Mouse (Mus musculus) midbrain, embryonic 15.5 days (tissue): ENCODE data around the gene Fgfr2. TPM values are rescaled to one million over a fixed set of nuclear protein-coding genes. Genes with fewer than 3 reads are reported as not detected.

ENCODE experiments used
- ATAC-seq: fragments of 200-750 bp; cut with Nextera tagmentation; replicated peaks from 2 replicates; pipeline ENCODE4 v1.8.0; 2017; ENCODE audit warnings: moderate TSS enrichment
- H3K27ac ChIP-seq: fragments of 300-500 bp; sonication (generic); 2 replicates; pipeline ENCODE4 v1.5.1; 2015; ENCODE audit warnings: mild to moderate bottlenecking, inconsistent platforms
- H3K27me3 ChIP-seq: fragments of 300-500 bp; sonication (generic); replicated peaks from 2 replicates; pipeline ENCODE4 v1.6.1; 2015; ENCODE audit warnings: inconsistent platforms
- H3K36me3 ChIP-seq: fragments of 300-500 bp; sonication (generic); replicated peaks from 2 replicates; pipeline ENCODE4 v1.6.1; 2015; ENCODE audit warnings: inconsistent platforms
- H3K4me1 ChIP-seq: fragments of 300-500 bp; sonication (generic); 2 replicates; pipeline ENCODE4 v1.6.1; 2015; ENCODE audit warnings: inconsistent platforms
- H3K4me2 ChIP-seq: fragments of 300-500 bp; sonication (generic); 2 replicates; pipeline ENCODE4 v1.6.1; 2015; ENCODE audit warnings: inconsistent platforms, mild to moderate bottlenecking, moderate library complexity
- H3K4me3 ChIP-seq: fragments of 300-500 bp; sonication (generic); 2 replicates; pipeline ENCODE4 v1.5.1; 2015; ENCODE audit warnings: mild to moderate bottlenecking, inconsistent platforms
- H3K9ac ChIP-seq: fragments of 300-500 bp; sonication (generic); 2 replicates; pipeline ENCODE4 v1.6.1; 2015; ENCODE audit warnings: mild to moderate bottlenecking, inconsistent platforms
- H3K9me3 ChIP-seq: fragments of 300-500 bp; sonication (generic); 2 replicates; pipeline ENCODE4 v1.6.1; 2016; ENCODE audit warnings: inconsistent platforms
- WGBS: fragments of 180-500 bp; shearing (Covaris S2); methylation state at CpG from one replicate; pipeline ENCODE4 v1.1.7; 2015; ENCODE audit warnings: mixed read lengths; 5-methylcytosine and 5-hydroxymethylcytosine counted together
- polyA plus RNA-seq: library from polyadenylated mRNA; unstranded; fragments of >200 nt; fragmentation: Nextera tagmentation; extraction: Ambion mirVana; gene quantifications from 2 replicates; pipeline ENCODE4 v1.2.1, GENCODE M21; 2015

Gene Fgfr2
- polyA plus RNA-seq, 1 experiment from 2014 or later, result 23.3 TPM

DNA sequence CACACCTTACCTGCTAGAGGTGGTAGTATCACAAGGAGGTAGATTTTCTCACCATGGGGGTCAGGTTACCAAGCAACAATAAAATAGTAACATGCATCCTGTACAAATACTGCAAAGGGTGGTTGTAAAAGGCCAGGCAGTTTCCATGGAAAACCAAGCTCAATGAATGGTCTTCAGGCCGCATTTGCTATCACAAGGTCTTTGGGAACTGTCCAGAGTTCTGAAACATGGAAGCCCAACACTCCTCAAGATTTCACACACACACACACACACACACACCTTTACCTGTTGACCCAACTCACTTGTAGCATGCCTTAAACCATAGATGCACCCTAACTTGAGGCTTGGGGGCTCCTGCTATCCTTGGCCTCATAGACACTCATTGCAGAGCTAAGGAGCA, 1878.2 kb downstream of the Fgfr2 start:
- Histone ChIP-seq H3K9me3 (no peaks in the 10 kb centered on the region), H3K4me2 (no peak overlapping the region), H3K27ac (no peak overlapping the region), H3K4me1 (no peaks in the 10 kb centered on the region), H3K36me3 (no peaks in the 10 kb centered on the region), H3K4me3 (no peak overlapping the region), H3K27me3 (no peaks in the 10 kb centered on the region), H3K9ac (no peak overlapping the region)
- no peak for ATAC-seq
- 22% methylated on average over 1 of the region's 1 CpGs for WGBS

DNA sequence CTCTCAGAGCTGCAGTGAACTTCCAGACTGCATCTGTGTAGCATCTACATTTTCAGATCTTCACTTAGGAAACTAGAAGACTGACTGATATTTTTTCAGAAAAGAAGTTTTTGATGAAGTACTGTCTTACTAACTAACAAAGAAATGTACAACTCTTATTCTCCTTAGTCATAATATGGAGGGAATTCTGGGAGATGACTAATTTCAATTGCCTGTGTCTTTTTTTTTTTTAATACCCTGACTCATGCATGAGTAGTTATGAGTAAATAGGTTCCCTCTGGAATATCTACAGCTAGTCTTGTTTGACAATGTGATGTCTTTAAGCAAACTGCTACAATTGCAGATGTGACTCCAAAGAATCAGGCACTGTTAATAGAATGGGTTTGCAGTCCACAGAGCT, 1887.1 kb downstream of the Fgfr2 start:
- Histone ChIP-seq H3K4me1 (no peaks in the 10 kb centered on the region), H3K27me3 (no peaks in the 10 kb centered on the region), H3K27ac (no peak overlapping the region), H3K4me2 (no peak overlapping the region), H3K36me3 (no peaks in the 10 kb centered on the region), H3K9ac (no peak overlapping the region), H3K4me3 (no peak overlapping the region), H3K9me3 (no peaks in the 10 kb centered on the region)
- no peak for ATAC-seq

DNA sequence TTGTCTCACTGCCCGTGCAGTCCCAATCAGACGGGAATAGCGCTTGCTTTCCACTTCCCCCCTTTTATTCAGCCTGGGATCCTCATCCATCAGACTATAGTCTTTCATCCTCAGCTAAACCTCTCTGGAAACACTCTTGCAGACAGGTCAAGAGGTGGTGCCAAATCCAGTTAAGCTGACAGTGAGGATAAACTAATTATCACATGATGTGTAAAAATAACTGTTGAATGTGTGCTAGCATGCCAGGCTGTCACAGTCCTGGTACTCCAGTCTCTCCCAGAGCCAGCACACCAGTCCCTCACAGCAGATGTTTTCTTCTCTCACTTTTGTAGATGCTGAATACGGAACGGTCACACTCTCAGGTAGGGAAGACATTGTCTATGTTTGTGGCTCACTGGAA, 1900.1 kb downstream of the Fgfr2 start:
- Histone ChIP-seq H3K36me3 (no peaks in the 10 kb centered on the region), H3K4me3 (no peak overlapping the region), H3K4me1 (no peaks in the 10 kb centered on the region), H3K9me3 (no peaks in the 10 kb centered on the region), H3K4me2 (no peak overlapping the region), H3K27me3 (no peaks in the 10 kb centered on the region), H3K27ac (no peak overlapping the region), H3K9ac (no peak overlapping the region)
- WGBS, result 73% methylated on average over 5 of the region's 5 CpGs
- no peak for ATAC-seq

DNA sequence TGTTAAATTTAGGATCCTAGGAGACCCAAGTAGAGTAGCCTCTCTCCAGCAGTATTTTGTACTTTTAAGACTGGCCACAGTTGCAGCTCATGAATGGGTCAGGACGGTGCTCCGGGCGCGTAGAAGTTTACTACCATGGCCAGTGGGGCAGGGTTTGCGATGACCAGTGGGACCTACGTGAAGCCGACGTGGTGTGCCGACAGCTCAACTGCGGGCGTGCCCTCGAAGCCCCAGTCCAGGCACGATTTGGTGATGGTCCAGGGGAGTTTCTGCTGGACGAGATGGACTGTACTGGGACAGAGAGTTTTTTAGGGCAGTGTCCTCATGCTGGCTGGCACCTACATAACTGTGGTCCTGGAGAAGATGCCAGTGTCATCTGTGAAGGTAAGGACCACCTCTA, 1935.2 kb downstream of the Fgfr2 start:
- no peaks in the 10 kb centered on the region for H3K36me3 ChIP-seq
- H3K27me3 ChIP-seq, result no peaks in the 10 kb centered on the region
- H3K9ac ChIP-seq, result no peak overlapping the region
- no peak for ATAC-seq
- 95% methylated on average over 14 of the region's 14 CpGs for WGBS
- no peaks in the 10 kb centered on the region for H3K4me1 ChIP-seq
- no peaks in the 10 kb centered on the region for H3K9me3 ChIP-seq
- H3K27ac ChIP-seq, result no peak overlapping the region
- H3K4me3 ChIP-seq, result no peak overlapping the region
- H3K4me2 ChIP-seq, result no peak overlapping the region

DNA sequence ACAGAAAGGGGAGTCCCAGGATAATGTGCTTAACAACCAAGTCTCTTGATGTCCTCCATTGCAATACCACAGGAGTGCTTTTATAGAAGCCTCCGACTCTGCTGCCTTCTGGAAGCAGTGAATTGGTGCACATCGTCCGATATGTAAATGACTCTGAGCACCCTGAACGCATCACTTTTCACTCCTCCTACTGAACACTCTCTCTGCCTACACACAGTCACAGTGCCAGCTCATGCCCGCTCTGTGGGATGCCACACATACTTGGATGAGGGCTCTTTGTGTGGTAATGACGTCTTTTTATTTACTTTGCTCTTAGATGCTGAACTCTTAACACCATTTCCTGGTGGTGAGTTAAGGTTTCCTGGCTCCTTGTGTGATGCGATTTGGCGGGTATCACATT, 1936.1 kb downstream of the Fgfr2 start:
- no peak for ATAC-seq
- H3K9ac ChIP-seq, result no peak overlapping the region
- no peaks in the 10 kb centered on the region for H3K36me3 ChIP-seq
- H3K27me3 ChIP-seq, result no peaks in the 10 kb centered on the region
- no peaks in the 10 kb centered on the region for H3K9me3 ChIP-seq
- WGBS, result 81% methylated on average over 8 of the region's 8 CpGs
- H3K27ac ChIP-seq, result no peak overlapping the region
- no peaks in the 10 kb centered on the region for H3K4me1 ChIP-seq
- no peak overlapping the region for H3K4me3 ChIP-seq
- no peak overlapping the region for H3K4me2 ChIP-seq

DNA sequence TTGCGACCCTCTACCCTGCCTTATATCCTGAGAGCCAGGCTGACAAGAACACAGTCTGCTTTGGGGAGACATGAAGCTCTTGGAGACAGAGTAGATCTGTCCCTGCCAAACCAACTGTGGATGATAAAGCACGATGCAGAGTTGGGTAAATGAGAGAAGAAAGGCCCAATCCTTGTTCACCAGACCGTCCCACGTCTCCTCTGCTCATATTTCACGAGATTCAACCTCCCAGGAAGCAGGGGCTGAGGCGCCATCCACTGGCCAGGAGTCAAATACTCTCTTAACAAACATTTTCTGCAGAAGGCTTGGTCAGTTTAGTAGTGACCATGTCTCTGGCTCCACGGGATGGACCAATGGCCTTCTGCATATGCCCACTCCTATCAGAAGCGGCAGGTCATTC, 1938.8 kb downstream of the Fgfr2 start:
- H3K4me1 ChIP-seq, result no peaks in the 10 kb centered on the region
- ATAC-seq, result no peak

DNA sequence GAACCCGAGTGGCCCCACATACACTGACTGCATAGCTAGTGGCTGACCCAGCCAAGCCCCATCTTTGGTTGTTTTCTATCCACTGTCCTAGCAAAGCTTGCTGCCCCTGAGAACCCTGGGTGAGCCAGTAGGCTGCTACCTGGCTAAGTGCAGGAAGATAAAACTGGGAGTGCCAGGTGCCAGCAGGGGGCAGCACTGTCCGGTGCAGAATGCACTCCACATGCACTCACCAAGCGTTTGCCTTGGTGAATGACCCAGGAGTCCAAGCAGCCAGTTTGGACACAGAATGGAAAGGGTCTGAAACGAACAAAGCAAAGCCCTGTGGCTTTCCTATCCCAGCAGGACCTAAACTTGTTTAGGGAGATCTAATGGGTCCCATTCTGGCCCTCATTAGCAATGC, 1940.5 kb downstream of the Fgfr2 start:
- H3K36me3 ChIP-seq, result no peaks in the 10 kb centered on the region
- no peak overlapping the region for H3K27ac ChIP-seq
- no peak overlapping the region for H3K9ac ChIP-seq
- H3K27me3 ChIP-seq, result no peaks in the 10 kb centered on the region
- no peak overlapping the region for H3K4me3 ChIP-seq
- H3K4me2 ChIP-seq, result no peak overlapping the region
- 37% methylated on average over 4 of the region's 4 CpGs for WGBS
- ATAC-seq, result no peak
- no peaks in the 10 kb centered on the region for H3K9me3 ChIP-seq
- H3K4me1 ChIP-seq, result no peaks in the 10 kb centered on the region

More for the DNA sequence above, 1938.8 kb downstream of the Fgfr2 start:
- Histone ChIP-seq H3K27ac (no peak overlapping the region), H3K27me3 (no peaks in the 10 kb centered on the region), H3K9ac (no peak overlapping the region), H3K4me2 (no peak overlapping the region), H3K36me3 (no peaks in the 10 kb centered on the region), H3K9me3 (no peaks in the 10 kb centered on the region), H3K4me3 (no peak overlapping the region)
- 71% methylated on average over 8 of the region's 8 CpGs for WGBS

DNA sequence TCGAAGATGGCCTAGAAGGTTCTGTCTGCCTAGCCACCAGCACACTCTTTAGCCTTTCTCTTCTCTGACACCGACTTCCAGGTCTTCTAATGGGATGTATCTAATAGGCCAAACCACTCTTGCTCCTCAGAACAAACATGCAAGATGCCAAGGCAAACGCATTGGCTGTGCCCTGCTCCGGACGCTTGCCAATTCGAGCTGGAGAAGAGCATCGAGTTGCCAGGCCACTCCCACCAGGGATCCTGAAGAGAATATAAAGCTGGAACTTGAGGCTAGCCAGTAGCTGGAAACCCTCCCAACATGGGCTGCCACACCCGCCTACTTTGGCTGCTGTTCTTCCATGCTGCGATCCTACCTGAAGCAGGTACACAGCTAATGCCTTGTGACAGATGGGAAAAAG, 1949.0 kb downstream of the Fgfr2 start, which contains the start of gene 5430419D17Rik:
Gene 5430419D17Rik (plus strand): TSS at position 282 of the 400 bp plus-strand sequence.
- Histone ChIP-seq H3K4me3 (no peak within 1 kb of the TSS), H3K9me3 (no peaks in the 10 kb centered on the region), H3K4me1 (no peaks in the 10 kb centered on the region), H3K4me2 (no peak within 1 kb of the TSS), H3K27me3 (no peaks in the 10 kb centered on the region), H3K36me3 (no peaks in the 10 kb centered on the region), H3K9ac (no peak within 1 kb of the TSS), H3K27ac (no peak within 1 kb of the TSS)
- 88% methylated on average over 9 of the region's 9 CpGs for WGBS
- ATAC-seq, result no peak

DNA sequence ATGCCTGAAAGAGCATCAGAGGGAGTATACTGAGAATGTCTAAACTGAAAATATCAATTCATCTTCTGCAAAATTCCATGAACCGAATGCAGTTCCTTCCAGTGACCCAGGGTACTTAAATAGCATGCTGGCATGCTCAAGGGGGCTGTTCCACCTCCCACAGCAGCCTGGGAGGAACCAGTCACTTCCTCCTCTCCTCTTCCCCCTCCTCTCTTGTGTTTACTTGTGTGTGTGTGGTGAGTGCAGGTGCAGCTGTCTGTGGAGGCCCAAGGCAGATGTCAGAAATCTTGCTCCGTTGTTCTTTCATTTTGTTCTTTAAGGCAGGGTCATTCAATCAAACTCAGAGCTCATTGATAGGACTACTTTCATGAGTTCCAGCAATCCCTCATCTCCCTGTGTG, 1954.1 kb downstream of the Fgfr2 start:
- Histone ChIP-seq H3K4me3 (no peak overlapping the region), H3K9ac (no peak overlapping the region), H3K36me3 (no peaks in the 10 kb centered on the region), H3K27me3 (no peaks in the 10 kb centered on the region), H3K4me2 (no peak overlapping the region), H3K9me3 (no peaks in the 10 kb centered on the region), H3K4me1 (no peaks in the 10 kb centered on the region), H3K27ac (no peak overlapping the region)
- WGBS, result 59% methylated on average over 2 of the region's 2 CpGs
- ATAC-seq, result no peak

DNA sequence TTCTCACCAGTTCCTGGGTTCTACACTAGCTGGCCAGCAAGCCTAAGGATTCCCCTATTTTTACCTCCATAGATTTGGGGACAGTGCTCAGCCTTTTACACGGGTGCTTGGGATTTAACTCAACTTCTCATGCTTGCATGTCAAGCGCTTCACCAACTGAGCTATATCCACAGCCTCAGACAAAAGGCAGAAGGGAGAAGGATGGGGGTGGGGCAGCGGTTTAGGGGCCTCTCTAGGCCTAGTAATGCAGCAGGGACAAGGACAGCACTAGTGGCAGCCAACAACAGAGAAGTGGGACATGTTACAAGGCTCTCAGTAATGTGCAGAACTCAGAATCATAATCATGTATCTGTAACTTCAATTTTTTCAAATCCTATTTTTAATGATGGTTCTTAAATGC, 1955.4 kb downstream of the Fgfr2 start:
- H3K9ac ChIP-seq, result no peak overlapping the region
- no peak for ATAC-seq
- WGBS, result 73% methylated on average over 3 of the region's 3 CpGs

DNA sequence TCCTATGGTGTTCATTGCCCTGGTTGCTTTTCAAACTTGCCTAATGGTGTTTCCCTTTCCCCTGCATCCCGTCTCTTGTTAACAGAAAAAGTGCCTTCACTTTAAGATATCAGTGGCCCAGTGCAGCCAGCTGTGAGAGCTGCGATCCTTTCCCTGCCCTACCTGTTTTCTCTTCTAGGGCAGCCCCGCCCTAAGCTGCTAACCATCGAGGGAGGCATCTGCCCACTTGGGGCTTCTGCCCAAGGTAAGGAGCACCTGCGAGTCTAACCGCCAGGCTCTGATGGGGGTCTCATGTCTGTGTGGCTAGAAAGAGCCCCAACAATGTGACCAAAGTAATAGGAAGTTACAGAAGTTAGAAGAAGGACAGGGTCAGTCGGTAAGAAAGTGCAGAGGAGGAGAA, 1960.9 kb downstream of the Fgfr2 start:
- H3K4me1 ChIP-seq, result no peaks in the 10 kb centered on the region
- H3K9ac ChIP-seq, result no peak overlapping the region
- H3K27me3 ChIP-seq, result no peaks in the 10 kb centered on the region
- no peak overlapping the region for H3K27ac ChIP-seq
- H3K36me3 ChIP-seq, result no peaks in the 10 kb centered on the region
- H3K9me3 ChIP-seq, result no peaks in the 10 kb centered on the region
- 77% methylated on average over 7 of the region's 7 CpGs for WGBS
- H3K4me2 ChIP-seq, result no peak overlapping the region
- no peak overlapping the region for H3K4me3 ChIP-seq
- ATAC-seq, result no peak

More for the DNA sequence above, 1955.4 kb downstream of the Fgfr2 start:
- Histone ChIP-seq H3K27me3 (no peaks in the 10 kb centered on the region), H3K36me3 (no peaks in the 10 kb centered on the region), H3K4me2 (no peak overlapping the region), H3K4me1 (no peaks in the 10 kb centered on the region), H3K27ac (no peak overlapping the region), H3K9me3 (no peaks in the 10 kb centered on the region), H3K4me3 (no peak overlapping the region)

DNA sequence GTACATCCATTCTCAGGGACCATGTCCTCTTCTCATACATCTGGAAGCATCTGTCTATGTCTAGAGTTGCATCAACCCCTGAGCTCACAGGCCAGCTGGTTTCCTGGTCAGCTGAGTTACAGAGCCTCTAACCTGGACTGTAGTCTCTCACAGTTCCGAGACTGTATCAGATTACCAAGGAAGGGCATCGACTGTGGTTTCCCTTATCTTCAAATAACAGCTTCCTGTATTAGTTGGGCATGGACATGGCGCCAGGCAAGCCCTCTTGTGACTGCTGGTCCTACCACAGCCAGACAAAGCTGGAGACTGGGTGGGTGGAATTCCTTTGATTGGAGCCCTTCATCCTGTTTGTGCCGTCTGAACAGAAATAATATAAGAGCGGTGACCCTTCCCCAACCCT, 1970.1 kb downstream of the Fgfr2 start:
- no peaks in the 10 kb centered on the region for H3K36me3 ChIP-seq
- no peak overlapping the region for H3K9ac ChIP-seq
- ATAC-seq, result no peak
- no peak overlapping the region for H3K27ac ChIP-seq
- 84% methylated on average over 5 of the region's 5 CpGs for WGBS
- H3K4me1 ChIP-seq, result no peaks in the 10 kb centered on the region
- H3K4me2 ChIP-seq, result no peak overlapping the region
- no peaks in the 10 kb centered on the region for H3K9me3 ChIP-seq
- no peak overlapping the region for H3K4me3 ChIP-seq
- H3K27me3 ChIP-seq, result no peaks in the 10 kb centered on the region

DNA sequence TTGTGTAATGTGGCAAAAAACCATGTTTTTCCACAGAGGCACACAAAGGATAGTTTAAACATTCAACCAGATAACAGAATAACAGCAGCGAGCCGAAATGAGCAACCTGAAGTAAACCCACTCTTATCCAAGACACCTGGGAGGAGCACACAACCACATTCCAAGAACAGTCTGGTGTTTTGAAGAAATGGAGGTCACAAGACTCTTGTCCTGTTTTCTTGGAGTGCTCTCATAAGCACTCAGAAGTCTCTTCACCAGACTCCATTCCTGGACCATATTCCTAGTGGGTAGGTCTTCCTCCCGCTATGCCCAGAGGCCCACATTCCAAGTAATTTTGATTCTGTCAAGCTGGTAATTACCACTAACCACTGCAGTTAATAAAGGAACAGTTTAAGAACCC, 1973.0 kb downstream of the Fgfr2 start:
- no peaks in the 10 kb centered on the region for H3K36me3 ChIP-seq
- ATAC-seq, result no peak
- H3K27me3 ChIP-seq, result no peaks in the 10 kb centered on the region
- no peaks in the 10 kb centered on the region for H3K9me3 ChIP-seq
- H3K9ac ChIP-seq, result no peak overlapping the region
- WGBS, result 88% methylated on average over 3 of the region's 3 CpGs
- H3K4me3 ChIP-seq, result no peak overlapping the region
- no peak overlapping the region for H3K4me2 ChIP-seq
- no peak overlapping the region for H3K27ac ChIP-seq
- H3K4me1 ChIP-seq, result no peaks in the 10 kb centered on the region

DNA sequence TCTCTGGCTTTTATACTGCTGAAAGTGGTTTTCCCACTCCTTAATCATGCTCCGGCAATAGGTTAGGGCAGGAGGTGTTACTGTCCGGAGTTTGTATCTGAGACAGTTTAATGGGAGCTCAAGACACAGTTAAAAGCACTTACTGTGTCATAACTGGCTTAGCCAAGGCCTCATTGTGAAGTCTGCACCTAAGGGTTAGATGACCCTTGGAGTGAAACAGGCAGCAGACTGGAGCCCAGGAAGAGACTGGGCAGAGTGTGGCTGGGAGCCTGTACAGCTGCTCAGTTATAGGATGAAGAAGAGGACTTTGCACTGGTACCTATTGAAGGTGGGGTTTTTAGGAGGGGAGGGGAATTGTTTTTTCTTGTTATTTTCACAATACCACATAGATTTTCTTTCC, 1976.9 kb downstream of the Fgfr2 start, which contains the start of gene 4933402N03Rik:
Gene 4933402N03Rik (minus strand): TSS at position 101 of the 400 bp plus-strand sequence.
- no peak within 1 kb of the TSS for H3K4me2 ChIP-seq
- WGBS, result 92% methylated on average over 2 of the region's 2 CpGs
- no peaks in the 10 kb centered on the region for H3K4me1 ChIP-seq
- H3K36me3 ChIP-seq, result no peaks in the 10 kb centered on the region
- no peak for ATAC-seq
- H3K9me3 ChIP-seq, result no peaks in the 10 kb centered on the region
- H3K27me3 ChIP-seq, result no peaks in the 10 kb centered on the region
- no peak within 1 kb of the TSS for H3K27ac ChIP-seq
- no peak within 1 kb of the TSS for H3K9ac ChIP-seq
- H3K4me3 ChIP-seq, result no peak within 1 kb of the TSS
